Mouse (Mus musculus) lung, postnatal 14 days (tissue): Measurements from ENCODE around the gene Zfp524.
A peak's percentile ranks its signal among the peaks of the same experiment; 100 is the strongest.
"Not testable (repeated sequence)": the region's sequence is repeated elsewhere in the genome, so short reads cannot be mapped to it uniquely, and the experiment has no call there.

Source experiments
- DNase-seq: peaks from one replicate; pipeline ENCODE4 v3.0.0; 2021

Gene Zfp524

DNA sequence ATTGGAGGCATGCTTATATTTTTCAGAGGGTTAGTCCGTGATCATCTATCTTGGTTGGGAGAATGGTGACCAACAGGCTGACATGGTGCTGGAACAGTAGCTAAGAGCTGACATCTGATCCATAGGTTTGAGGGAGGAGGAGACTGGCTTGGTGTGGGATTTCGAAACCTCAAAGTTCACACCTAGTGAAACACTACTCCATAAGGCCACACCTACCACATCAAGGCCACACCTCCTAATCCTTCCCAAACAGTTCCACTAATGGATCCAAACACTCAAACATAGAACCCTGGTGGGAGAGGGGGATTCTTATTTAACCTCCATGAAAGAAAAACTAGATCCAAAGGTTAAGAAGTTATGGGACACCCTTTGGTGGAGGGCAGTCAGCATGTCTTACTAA, 2.7 kb downstream of the Zfp524 start:
- no peak for DNase-seq

DNA sequence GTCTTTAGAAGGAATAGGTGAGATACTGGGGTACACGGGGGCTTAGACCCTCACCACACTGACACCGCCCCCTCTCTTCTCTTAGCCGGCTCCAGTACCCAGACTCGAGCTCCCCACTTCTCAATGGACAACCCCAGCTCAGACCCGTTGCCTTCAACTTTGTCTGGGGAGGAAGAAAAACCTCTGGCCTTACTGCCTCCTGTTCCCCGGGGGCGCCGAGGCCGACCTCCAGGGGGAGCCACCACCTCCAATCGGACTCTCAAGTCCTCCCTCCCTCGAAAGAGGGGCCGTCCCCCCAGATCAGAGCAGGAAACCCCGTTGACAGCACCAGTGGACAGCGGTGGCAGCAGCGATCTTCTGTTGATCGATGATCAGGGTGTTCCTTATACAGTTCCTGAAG, 3.1 kb downstream of the Zfp524 start:
- no peak for DNase-seq

DNA sequence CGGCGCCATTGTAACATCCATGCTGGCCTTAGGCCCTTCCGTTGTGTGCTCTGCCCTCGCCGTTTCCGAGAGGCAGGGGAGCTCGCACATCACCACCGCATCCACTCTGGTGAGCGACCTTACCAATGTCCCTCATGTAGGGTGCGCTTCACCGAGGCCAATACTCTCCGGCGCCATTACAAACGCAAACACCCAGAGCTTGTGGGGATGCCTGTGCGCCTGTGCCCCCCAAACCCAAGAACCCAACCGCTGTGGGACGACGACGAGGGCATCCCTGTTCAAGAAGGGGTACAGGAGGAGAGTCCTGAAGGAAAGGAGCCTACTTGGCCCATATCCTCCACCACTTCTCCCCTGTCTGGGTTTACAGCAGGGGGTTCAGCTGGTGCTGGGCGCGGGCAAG, 3.7 kb downstream of the Zfp524 start:
- DNase-seq: no peak

DNA sequence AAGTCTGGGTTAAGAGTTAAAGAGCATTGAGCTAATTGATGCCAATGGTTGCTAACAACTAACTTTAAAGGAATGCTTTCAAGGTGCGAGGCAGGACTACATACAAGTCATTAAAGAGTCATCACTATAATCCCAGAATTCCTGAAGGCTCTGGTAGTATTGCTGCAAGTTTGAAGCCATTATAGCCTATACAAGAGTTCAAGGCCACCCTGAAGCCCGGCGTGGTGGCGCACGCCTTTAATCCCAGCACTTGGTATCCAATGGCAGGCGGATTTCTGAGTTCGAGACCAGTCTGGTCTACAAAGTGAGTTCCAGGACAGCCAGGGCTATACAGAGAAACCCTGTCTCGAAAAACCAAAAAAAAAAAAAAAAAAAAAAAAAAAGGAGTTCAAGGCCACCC, 5.4 kb downstream of the Zfp524 start:
- DNase-seq: not testable (repeated sequence)

DNA sequence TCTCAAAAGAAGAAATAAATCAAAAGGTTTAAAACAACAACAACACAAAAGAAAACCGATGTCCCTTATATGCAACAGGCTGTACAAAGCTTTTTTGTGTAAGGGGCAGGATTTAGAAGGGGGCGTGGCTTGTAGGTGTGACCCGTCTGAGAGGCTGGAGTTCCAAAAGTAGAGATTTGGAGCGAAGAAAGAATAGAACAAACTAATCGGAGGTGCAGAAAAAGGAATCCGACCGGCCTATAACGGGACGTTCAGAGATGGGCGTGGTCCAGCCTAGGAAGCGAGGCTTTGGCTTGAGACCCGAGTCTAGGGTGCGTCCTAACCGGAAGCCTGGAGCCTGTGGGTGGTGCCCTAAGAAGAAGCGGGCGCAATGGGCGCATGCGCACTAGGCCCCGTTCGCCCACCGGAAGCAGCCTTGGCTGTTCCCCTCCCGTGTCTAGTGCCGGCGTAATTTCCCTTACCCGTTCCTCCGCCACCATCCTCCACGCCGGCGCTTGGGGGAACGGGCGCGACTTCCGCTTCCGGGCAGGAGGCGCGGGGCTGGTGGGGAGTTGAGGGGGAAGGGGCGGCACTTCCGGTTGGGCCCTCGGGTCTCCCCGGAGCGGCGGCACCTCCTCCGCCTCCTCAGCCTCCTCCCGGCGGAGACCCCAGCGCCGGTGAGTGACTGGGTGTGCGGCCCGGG, 5.9 kb downstream of the Zfp524 start, which contains the start of the genes Zfp865 and Ccdc106:
Gene Zfp865 (plus strand): TSS at position 377 of the 682 bp plus-strand sequence.
Gene Ccdc106 (plus strand): TSS at position 554 of the 682 bp plus-strand sequence.
- DNase-seq: peak; percentile 99

DNA sequence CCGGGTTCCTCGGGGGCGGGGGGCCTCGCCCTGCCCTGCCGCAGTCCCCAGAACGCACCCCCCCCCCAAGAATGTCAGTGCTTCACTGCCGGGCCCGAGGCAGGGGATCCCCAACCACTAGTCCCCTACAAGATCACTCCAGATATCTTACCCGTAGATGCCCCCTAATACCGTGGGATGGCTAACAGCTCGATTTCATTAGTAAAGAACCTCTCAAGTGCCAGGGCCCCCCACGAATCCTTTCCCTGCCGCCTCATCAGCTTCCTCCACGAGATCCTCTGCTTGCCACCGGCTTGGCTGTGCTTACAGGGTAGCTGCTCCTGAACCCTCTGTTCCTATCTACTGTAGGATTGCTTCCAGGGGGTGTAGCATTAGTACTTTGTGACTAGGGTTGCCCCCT, 6.5 kb downstream of the Zfp524 start:
- DNase-seq: peak; percentile 24

DNA sequence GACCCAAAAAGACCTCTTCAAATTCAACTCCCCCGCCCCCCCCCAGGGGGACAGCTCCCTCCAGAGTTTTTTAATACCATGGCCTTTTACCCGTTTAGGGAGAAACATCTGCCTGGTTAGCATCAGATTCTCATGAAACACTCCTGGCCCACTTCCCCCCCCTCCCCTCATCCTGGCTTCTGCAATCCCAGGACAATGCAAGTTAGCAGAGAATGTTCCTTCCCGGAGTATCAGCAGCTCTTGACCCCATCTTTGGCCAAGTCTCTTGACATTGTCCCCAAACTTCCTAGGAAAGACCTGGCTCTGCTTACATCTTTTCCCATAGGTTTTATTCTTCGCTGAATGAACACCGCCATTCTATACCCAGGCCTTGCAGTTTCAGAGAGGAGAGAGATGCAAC, 7.0 kb downstream of the Zfp524 start:
- DNase-seq: no peak

DNA sequence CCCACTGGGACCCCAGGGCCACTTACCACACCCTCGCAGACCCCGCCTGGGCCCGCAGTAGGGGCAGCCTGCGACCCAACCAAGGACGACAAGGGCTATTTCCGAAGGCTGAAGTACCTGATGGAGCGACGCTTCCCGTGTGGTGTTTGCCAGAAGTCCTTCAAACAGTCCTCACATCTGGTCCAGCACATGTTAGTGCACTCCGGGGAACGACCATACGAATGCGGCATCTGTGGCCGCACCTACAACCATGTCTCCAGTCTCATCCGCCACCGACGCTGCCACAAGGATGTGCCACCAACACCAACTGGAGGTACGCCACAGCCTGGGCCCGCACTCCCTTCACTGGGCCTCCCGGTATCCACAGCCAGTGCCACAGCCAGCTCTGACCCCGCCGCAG, 15.3 kb downstream of the Zfp524 start:
- DNase-seq: no peak

DNA sequence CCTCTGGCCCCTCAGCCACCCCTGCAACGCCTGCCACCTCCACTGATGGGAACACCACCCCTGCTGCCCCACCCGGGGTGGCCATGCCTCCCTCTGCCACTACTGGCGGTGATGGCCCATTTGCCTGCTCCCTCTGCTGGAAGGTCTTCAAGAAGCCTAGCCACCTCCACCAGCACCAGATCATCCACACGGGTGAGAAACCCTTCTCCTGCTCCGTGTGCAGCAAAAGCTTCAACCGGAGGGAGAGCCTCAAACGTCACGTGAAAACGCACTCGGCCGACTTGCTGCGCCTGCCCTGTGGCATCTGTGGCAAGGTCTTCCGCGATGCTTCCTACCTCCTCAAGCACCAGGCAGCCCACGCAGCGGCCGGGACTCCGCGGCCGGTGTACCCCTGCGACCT, 15.7 kb downstream of the Zfp524 start:
- DNase-seq: no peak

DNA sequence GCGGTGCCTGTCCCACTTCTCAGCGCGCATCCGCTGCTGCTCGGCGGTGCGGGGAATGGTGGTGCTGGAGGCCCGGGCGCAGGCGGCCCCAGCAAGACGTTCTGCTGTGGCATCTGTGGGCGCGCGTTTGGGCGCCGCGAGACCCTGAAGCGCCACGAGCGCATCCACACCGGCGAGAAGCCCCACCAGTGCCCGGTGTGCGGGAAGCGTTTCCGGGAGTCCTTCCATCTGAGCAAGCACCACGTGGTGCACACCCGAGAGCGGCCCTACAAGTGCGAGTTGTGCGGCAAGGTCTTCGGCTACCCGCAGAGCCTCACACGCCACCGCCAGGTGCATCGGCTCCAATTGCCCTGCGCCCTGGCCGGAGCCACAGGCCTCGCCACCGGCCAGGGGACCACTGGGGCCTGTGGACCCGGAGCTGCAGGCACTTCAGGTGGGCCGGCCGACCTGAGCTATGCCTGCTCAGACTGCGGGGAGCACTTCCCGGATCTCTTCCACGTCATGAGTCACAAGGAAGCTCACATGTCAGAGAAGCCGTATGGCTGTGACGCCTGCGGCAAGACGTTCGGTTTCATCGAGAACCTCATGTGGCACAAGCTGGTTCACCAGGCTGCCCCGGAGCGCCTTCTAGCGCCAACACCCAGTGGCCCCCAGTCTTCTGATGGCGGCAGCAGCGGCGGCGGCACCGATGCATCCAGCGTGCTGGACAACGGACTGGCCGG, 16.5 kb downstream of the Zfp524 start:
- DNase-seq: no peak

DNA sequence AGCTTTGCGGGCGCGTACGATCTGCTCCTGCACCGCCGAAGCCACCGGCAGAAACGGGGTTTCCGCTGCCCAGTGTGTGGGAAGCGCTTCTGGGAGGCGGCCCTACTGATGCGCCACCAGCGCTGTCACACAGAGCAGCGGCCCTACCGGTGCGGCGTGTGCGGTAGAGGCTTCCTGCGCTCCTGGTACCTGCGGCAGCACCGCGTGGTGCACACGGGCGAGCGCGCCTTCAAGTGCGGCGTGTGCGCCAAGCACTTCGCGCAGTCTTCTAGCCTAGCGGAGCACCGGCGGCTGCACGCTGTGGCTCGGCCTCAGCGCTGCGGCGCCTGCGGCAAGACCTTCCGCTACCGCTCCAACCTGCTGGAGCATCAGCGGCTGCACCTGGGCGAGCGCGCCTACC, 17.3 kb downstream of the Zfp524 start:
- no peak for DNase-seq

DNA sequence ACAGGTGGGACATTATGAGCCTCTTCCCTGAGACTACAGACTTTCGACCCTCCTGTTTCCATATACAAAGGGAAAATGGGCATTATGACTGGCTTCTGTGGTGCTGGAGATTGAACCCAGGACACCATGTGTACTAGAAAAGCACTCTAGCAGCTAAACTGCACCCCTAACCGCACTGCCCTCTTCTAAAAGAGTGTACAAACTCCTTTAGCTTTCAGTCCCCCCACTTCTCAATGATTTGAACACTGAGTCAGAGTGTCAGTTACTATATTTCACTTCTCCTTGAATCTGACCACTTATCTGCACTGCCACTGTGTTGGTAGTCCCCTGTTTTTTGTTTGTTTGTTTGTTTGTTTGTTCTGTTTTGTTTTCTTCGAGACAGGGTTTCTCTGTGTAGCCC, 19.6 kb downstream of the Zfp524 start, which contains the start of gene 4632433K11Rik:
Gene 4632433K11Rik (plus strand): TSS at position 301 of the 400 bp plus-strand sequence.
- no peak for DNase-seq

DNA sequence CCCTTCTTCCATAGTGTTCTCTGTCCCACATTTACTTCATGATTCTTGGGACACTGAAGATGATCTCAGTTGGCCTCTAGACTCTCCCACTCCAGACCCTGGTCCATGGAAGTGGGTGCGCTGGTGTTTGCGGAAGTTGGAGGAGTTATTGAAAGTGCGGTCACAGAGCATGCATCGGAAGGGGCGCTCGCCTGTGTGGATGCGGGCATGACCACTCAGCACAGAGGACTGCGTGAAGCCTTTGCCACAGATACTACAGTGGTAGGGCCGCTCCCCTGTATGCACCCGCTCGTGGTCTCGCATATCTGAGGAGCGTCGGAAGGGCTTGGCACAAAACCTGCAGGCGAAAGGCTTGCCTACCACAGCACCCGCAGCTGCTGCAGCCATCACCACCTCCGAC, 21.4 kb downstream of the Zfp524 start:
- no peak for DNase-seq

DNA sequence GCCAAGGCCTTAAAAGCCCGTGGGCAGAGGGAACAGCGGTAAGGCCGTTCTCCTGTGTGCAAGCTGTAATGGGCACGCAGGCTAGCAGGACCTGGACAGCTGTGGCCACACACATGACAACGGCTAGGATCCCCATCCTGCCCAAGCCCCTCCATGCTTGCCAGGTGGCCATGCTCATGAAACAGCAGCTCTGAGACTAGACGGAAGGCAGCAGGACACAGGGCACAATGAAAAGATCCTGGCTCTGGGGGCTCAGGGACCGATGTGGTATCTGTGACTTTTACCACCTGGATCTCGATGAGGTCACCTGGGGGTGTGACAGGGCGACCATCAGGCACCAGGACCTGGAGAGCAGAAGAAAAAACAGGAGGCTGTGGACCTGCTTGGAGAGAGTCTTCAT, 21.9 kb downstream of the Zfp524 start:
- no peak for DNase-seq

DNA sequence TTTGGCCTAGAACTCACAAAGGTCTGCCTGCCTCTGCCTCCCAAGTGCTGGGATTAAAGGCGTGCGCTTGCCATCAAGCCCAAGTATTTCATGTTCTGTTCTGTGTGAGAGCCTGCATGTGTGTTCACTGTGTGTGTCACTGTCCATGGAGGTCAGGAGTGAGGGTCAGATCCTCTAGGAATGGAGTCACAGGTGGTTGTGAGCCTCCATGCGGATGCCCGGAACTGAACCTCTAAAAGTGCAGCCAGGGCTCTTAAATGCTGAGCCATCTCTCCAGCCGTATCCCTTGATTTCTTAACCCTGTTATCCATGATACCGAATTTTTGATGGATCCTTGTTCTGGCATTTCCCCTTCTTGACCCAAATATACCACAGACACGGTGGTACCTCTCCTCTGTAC, 22.8 kb downstream of the Zfp524 start:
- DNase-seq: no peak

DNA sequence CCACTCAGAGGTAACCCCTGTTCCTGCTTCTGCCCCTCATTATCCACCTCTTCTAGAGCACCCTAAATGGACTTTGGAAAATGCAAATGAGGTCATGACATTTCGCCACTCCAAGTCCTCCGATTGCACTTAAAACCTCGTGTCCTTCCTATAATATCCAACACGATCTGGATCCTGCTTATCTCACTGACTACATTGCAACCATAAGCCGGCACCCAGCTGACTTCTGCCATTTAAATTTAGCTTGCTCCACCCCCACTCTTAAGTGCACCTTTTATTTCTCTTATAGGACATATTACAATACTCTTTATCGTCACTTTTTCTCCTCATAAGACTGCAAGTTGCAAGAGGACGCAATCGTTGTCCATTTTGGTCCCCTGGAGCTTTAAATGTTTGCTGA, 23.3 kb downstream of the Zfp524 start:
- no peak for DNase-seq

DNA sequence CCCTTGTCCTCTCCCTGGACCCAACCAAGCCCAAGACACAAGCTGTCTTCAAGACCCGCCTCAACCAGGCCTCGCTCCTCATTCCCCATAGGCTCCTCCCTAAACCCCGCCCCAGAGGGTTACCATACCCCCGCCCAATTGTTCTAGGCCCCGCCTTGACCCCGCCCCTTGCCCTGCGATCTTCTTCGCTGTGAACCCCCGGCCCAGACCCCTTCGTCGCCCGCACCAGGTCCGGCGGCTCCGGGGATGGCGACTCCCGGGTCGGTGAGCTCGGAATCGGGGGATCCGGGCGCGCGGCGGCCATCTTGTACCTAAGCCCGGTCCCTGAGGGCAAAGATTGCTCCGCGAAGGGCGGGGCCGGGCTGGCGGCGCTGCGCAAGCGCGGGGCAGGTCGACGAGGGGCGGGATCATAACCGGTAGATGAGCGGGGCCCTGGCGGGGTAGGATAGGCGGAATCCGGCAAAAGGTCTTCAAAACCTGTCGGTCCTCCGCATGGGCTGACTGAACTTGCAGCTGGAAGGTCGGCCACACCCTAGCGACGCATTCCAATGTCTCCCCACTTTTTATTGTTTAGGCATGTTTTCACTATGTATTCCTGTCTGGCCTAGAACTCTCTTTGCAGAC, 24.0 kb downstream of the Zfp524 start, which contains the start of gene Zfp784:
Gene Zfp784 (minus strand): TSS at position 338 of the 624 bp plus-strand sequence.
- DNase-seq: peak; percentile 92

DNA sequence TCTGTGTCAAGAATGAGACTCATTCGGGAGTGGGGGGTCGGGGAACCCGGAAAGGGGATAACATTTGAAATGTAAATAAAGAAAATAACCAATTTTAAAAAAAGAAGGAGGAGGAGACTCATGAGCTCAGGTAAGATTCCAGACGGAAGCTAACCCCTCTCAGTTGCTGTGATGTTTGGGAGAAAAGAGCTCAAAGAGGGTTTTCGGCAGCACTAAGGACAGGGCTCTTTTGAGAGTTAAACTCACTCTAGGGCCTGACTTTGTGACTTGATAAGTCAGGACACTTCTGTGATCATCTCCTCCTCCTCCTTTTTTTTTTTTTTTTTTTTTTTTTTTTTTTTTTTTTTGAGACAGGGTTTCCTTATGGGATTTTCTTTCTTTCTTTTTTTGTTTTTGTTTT, 24.7 kb downstream of the Zfp524 start:
- DNase-seq: no peak

DNA sequence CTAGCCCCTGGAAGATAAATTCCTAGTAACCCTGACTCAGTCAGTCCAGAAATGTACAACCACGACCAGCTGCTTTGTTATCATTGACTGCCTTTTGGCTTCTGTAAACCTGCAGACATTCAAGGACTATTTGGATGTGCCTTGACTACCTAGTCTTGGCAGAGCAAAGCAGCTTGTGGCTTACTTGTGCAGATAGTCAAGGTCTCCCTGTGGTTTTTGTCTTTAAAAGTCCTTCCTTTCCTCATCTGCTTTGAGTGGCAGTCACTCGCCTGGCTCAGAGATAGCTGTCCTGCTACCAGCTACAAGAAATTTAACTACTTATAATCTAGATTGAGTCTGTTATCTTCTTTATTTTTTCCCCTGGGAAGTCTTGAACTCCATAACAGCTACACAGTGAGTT, 30.8 kb downstream of the Zfp524 start:
- DNase-seq: no peak

DNA sequence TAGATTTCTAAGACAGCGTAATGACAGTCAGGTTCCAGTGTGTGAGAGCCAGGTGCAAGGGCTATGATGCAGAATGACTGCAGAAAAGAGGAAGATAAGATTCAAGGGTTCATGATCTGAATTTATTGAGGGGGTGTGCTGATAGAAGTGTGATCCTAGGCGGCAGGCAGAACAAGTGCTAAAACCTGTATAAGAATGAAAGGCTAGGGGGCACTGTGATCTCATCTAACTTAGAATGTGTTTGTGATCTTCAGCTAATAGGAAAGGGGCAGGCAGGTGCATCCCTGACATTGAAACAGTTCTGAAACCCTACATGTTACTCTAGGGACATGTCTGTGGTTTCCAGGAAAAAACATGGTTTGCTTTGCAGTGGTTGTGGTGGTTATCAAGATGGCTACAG, 31.9 kb downstream of the Zfp524 start:
- no peak for DNase-seq

DNA sequence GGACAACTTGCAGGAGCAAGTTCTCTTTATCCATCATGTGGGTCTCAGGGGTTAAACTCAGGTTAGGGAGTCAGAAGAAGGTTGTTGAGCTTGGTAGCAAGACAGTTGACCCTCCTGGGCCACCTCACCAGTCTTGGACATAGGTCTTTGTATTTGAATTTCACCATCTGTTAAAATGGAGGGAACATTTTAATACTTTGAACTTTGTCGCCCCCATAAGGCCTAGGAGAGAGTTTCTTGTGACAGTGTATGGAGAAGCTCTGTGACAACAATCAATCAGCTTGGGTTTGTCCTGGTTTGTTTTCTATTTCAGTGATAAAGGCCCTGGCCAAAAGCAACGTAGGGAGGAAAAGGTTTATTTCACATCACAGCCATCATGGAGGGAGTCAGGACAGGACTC, 33.1 kb downstream of the Zfp524 start:
- peak; percentile 53 for DNase-seq

DNA sequence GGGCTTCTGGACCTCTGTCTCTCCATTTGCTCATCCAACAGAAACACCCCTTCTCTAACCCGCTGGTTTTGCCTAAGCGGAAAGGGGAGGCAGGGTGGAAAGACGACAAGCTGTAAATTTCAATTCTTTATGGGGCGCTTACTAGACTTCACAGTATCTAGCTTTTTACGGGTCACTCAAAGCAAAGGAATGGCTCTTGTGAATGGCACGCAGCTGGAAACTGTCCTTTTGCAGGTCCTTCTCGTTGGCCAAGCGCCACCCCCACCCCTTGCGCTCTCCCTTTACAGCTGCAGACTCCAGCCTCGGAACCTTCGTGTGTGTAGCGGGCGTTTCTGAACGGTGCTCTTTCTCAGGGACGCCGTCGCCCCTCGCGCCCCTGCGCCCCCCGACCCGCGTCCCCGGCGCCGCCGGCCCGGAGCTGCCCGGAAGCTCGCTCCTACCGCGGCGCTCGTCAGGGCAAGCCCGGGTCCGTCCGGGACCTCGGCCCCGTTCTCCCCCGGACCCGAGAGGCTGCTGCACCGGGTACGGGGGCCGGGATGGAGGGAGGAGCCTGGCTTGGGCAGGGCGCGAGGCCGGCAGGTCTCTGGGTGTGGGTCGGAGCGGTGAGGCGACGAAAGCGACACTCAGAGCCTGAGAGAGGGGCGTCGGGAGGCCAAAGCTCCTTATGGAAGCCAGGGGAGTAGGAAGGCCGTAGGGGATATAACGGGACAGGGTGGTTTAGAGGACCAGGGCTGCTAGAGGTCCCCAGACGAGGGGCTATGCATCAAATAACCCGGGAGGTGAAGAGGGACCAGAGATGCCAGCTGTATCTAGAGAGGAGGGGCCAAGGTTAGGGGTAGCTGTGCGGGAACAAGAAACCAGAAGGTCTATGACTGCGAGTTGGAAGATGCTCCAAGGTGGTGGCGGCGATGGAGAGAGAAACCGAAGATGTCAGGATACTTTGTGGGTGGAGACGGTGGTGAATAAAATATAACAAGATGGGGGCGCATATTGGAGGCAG, 37.3 kb downstream of the Zfp524 start, which contains the start of gene Zfp580:
Gene Zfp580 (plus strand): TSS at position 346 of the 1,000 bp plus-strand sequence.
- DNase-seq: peak; percentile 79

DNA sequence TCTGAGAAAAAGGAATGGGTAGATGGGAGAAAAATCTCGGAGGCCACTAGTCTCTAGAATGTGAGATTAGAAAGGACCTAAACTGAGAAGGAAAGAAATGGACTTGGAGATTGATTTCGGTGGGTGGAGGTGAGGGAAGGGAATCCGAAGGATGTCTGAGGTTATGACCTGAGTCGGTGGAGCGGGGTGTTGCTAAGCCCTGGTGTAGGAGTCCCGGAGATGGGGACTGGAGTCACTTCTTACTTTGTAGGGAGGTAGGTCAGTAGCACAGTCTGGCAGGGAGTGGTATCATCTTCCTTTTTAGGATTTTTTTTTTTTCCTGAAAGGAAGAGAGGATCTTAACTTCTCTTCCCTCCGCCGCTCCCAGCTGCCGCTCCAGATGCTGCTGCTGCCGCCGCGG, 38.2 kb downstream of the Zfp524 start:
- DNase-seq: no peak
